Mouse (Mus musculus) liver, embryonic 15.5 days (tissue): Measurements from ENCODE around the gene Donson. TPM values are rescaled to one million over a fixed set of nuclear protein-coding genes. Genes with fewer than 3 reads are reported as not detected.

Experiments
- ATAC-seq: fragments of 200-750 bp; cut with Nextera tagmentation; 2 replicates; pipeline ENCODE4 v1.8.0; 2017; ENCODE audit warnings: moderate number of reproducible peaks, mild to moderate bottlenecking, moderate library complexity; ENCODE audit not compliant: insufficient read depth
- H3K27ac ChIP-seq: fragments of 300-500 bp; sonication (generic); replicated peaks from 2 replicates; pipeline ENCODE4 v1.5.1; 2015; ENCODE audit warnings: mild to moderate bottlenecking, inconsistent platforms
- H3K27me3 ChIP-seq: fragments of 300-500 bp; sonication (generic); 2 replicates; pipeline ENCODE4 v1.6.1; 2015; ENCODE audit warnings: mild to moderate bottlenecking, inconsistent platforms
- H3K36me3 ChIP-seq: fragments of 300-500 bp; sonication (generic); replicated peaks from 2 replicates; pipeline ENCODE4 v1.6.1; 2015; ENCODE audit warnings: moderate library complexity, mild to moderate bottlenecking, inconsistent platforms
- H3K4me1 ChIP-seq: fragments of 300-500 bp; sonication (generic); replicated peaks from 2 replicates; pipeline ENCODE4 v1.6.1; 2015; ENCODE audit warnings: inconsistent platforms
- H3K4me2 ChIP-seq: fragments of 300-500 bp; sonication (generic); 2 replicates; pipeline ENCODE4 v1.6.1; 2015; ENCODE audit warnings: moderate library complexity, mild to moderate bottlenecking, inconsistent platforms
- H3K4me3 ChIP-seq: fragments of 300-500 bp; sonication (generic); replicated peaks from 2 replicates; pipeline ENCODE4 v1.5.1; 2015; ENCODE audit warnings: mild to moderate bottlenecking, inconsistent platforms
- H3K9ac ChIP-seq: fragments of 300-500 bp; sonication (generic); 2 replicates; pipeline ENCODE4 v1.6.1; 2015; ENCODE audit warnings: moderate library complexity, mild to moderate bottlenecking, inconsistent platforms
- H3K9me3 ChIP-seq: fragments of 300-500 bp; sonication (generic); replicated peaks from 2 replicates; pipeline ENCODE4 v1.6.1; 2016; ENCODE audit warnings: inconsistent platforms
- WGBS: fragments of 180-500 bp; shearing (Covaris S2); methylation state at CpG from one replicate; pipeline ENCODE4 v1.1.7; 2015; ENCODE audit warnings: mixed read lengths; ENCODE audit not compliant: insufficient replicate concordance; 5-methylcytosine and 5-hydroxymethylcytosine counted together
- polyA plus RNA-seq: library from polyadenylated mRNA; unstranded; fragments of >200 nt; fragmentation: Nextera tagmentation; extraction: Ambion mirVana; gene quantifications from 2 replicates; pipeline ENCODE4 v1.2.1, GENCODE M21; 2015

The Donson gene
- polyA plus RNA-seq, 1 experiment from 2014 or later: 32.8 TPM

- Histone ChIP-seq H3K27me3 (no peaks in the 10 kb centered on the region), H3K4me3 (no peak overlapping the region), H3K9me3 (no peaks in the 10 kb centered on the region), H3K4me1 (peaks cover 17% of the 10 kb centered on the region), H3K4me2 (no peak overlapping the region), H3K27ac (no peak overlapping the region), H3K36me3 (peaks cover 86% of the 10 kb centered on the region), H3K9ac (no peak overlapping the region)
- 86% methylated on average over 2 of the region's 2 CpGs for WGBS
- no peak for ATAC-seq
These were observed 48.9 kb downstream of the Donson start for GRCm38 (mm10) chr16:91639636-91640035.

- no peak for ATAC-seq
- Histone ChIP-seq H3K9ac (no peak overlapping the region), H3K4me2 (no peak overlapping the region), H3K4me1 (peaks cover 12% of the 10 kb centered on the region; the same call in 1 of the 2 replicates), H3K4me3 (no peak overlapping the region), H3K36me3 (peaks cover 90% of the 10 kb centered on the region), H3K27ac (no peak overlapping the region), H3K27me3 (no peaks in the 10 kb centered on the region), H3K9me3 (no peaks in the 10 kb centered on the region)
- 82% methylated on average over 5 of the region's 5 CpGs for WGBS
These were observed 49.4 kb downstream of the Donson start for GRCm38 (mm10) chr16:91639161-91639560.

- ATAC-seq: no peak
- Histone ChIP-seq H3K4me1 (no peaks in the 10 kb centered on the region; the same call in 1 of the 2 replicates), H3K9me3 (no peaks in the 10 kb centered on the region), H3K9ac (no peak overlapping the region), H3K27me3 (no peaks in the 10 kb centered on the region), H3K4me3 (no peak overlapping the region), H3K4me2 (no peak overlapping the region), H3K36me3 (peaks cover 94% of the 10 kb centered on the region), H3K27ac (no peak overlapping the region)
- 79% methylated on average over 12 of the region's 12 CpGs for WGBS
These were observed 54.9 kb downstream of the Donson start for GRCm38 (mm10) chr16:91633641-91634040.

GRCm38 (mm10) chr16:91632940-91633339, 55.6 kb downstream of the Donson start:
- Histone ChIP-seq H3K27ac (no peak overlapping the region), H3K27me3 (no peaks in the 10 kb centered on the region), H3K9ac (no peak overlapping the region), H3K4me2 (no peak overlapping the region), H3K4me3 (no peak overlapping the region), H3K4me1 (no peaks in the 10 kb centered on the region; the same call in 1 of the 2 replicates), H3K9me3 (no peaks in the 10 kb centered on the region), H3K36me3 (peaks cover 94% of the 10 kb centered on the region)
- 87% methylated on average over 7 of the region's 7 CpGs for WGBS
- ATAC-seq: no peak

GRCm38 (mm10) chr16:91632439-91632838, 56.1 kb downstream of the Donson start:
- 80% methylated on average over 5 of the region's 5 CpGs for WGBS
- no peaks in the 10 kb centered on the region for H3K27me3 ChIP-seq
- no peaks in the 10 kb centered on the region for H3K9me3 ChIP-seq
- H3K4me3 ChIP-seq: no peak overlapping the region
- H3K4me2 ChIP-seq: no peak overlapping the region
- no peak overlapping the region for H3K9ac ChIP-seq
- H3K36me3 ChIP-seq: peaks cover 94% of the 10 kb centered on the region
- H3K4me1 ChIP-seq: no peaks in the 10 kb centered on the region; the same call in 1 of the 2 replicates
- ATAC-seq: no peak
- H3K27ac ChIP-seq: no peak overlapping the region

- no peak overlapping the region for H3K4me2 ChIP-seq
- 79% methylated on average over 1 of the region's 1 CpGs for WGBS
- no peak for ATAC-seq
- H3K9me3 ChIP-seq: no peaks in the 10 kb centered on the region
- H3K9ac ChIP-seq: no peak overlapping the region
- H3K4me3 ChIP-seq: no peak overlapping the region
- H3K36me3 ChIP-seq: peaks cover 94% of the 10 kb centered on the region
- no peaks in the 10 kb centered on the region for H3K27me3 ChIP-seq
- no peaks in the 10 kb centered on the region; the same call in 1 of the 2 replicates for H3K4me1 ChIP-seq
- no peak overlapping the region for H3K27ac ChIP-seq
These were observed 58.0 kb downstream of the Donson start for GRCm38 (mm10) chr16:91630584-91630983.

- H3K4me2 ChIP-seq: no peak overlapping the region
- H3K9ac ChIP-seq: no peak overlapping the region
- no peak for ATAC-seq
- WGBS: 79% methylated on average over 4 of the region's 4 CpGs
- H3K36me3 ChIP-seq: peaks cover 94% of the 10 kb centered on the region
- H3K9me3 ChIP-seq: no peaks in the 10 kb centered on the region
- H3K27me3 ChIP-seq: no peaks in the 10 kb centered on the region
- H3K27ac ChIP-seq: no peak overlapping the region
- H3K4me3 ChIP-seq: no peak overlapping the region
- no peaks in the 10 kb centered on the region; the same call in 1 of the 2 replicates for H3K4me1 ChIP-seq
These were observed 58.8 kb downstream of the Donson start for GRCm38 (mm10) chr16:91629749-91630148.

- no peaks in the 10 kb centered on the region for H3K9me3 ChIP-seq
- no peak overlapping the region for H3K4me3 ChIP-seq
- no peak overlapping the region for H3K4me2 ChIP-seq
- H3K27me3 ChIP-seq: no peaks in the 10 kb centered on the region
- no peak for ATAC-seq
- peaks cover 95% of the 10 kb centered on the region for H3K36me3 ChIP-seq
- H3K4me1 ChIP-seq: no peaks in the 10 kb centered on the region; the same call in 1 of the 2 replicates
- 71% methylated on average over 3 of the region's 3 CpGs for WGBS
- H3K9ac ChIP-seq: no peak overlapping the region
- no peak overlapping the region for H3K27ac ChIP-seq
These were observed 59.9 kb downstream of the Donson start for GRCm38 (mm10) chr16:91628673-91629072.

- H3K4me3 ChIP-seq: no peak overlapping the region
- H3K9me3 ChIP-seq: no peaks in the 10 kb centered on the region
- H3K27ac ChIP-seq: no peak overlapping the region
- no peak overlapping the region for H3K9ac ChIP-seq
- H3K4me2 ChIP-seq: no peak overlapping the region
- no peaks in the 10 kb centered on the region; the same call in 1 of the 2 replicates for H3K4me1 ChIP-seq
- peaks cover 96% of the 10 kb centered on the region for H3K36me3 ChIP-seq
- no peak for ATAC-seq
- H3K27me3 ChIP-seq: no peaks in the 10 kb centered on the region
- WGBS: 74% methylated on average over 7 of the region's 7 CpGs
These were observed 60.7 kb downstream of the Donson start for GRCm38 (mm10) chr16:91627831-91628230.

Other genes with a start within 250 kb of the Donson start
- 19.4 and 21.6 TPM in 2 replicates for gene Ifnar1, start 203.5 kb downstream of the Donson start, polyA plus RNA-seq
- gene Ifngr2, start 141.7 kb downstream of the Donson start, polyA plus RNA-seq: 16.1 and 17.1 TPM in 2 replicates
- 6.8 and 7.4 TPM in 2 replicates for gene Tmem50b, start 91.0 kb downstream of the Donson start, polyA plus RNA-seq
- gene Dnajc28, start 69.7 kb downstream of the Donson start, polyA plus RNA-seq: 1.7 and 2.1 TPM in 2 replicates
- 57.4 and 65.8 TPM in 2 replicates for gene Gart, start 41.8 kb downstream of the Donson start, polyA plus RNA-seq
- 36.7 and 39.5 TPM in 2 replicates for gene Son, start 41.3 kb downstream of the Donson start, polyA plus RNA-seq
- 33.5 and 33.7 TPM in 2 replicates for gene Cryzl1, start 40.2 kb upstream of the Donson start, polyA plus RNA-seq
- gene Itsn1, start 40.5 kb upstream of the Donson start, polyA plus RNA-seq: 46.4 and 50.4 TPM in 2 replicates